Mouse (Mus musculus) thymus, adult 2 months (tissue): ENCODE data around the gene Tex264. TPM values are rescaled to one million over a fixed set of nuclear protein-coding genes. Genes with fewer than 3 reads are reported as not detected.

Experiments
- DNase-seq: peaks from one replicate; pipeline ENCODE4 v3.0.0; 2021
- H3K27ac ChIP-seq: fragments of 200-500 bp; 2 replicates; pipeline ENCODE4 v1.5.1; 2012; ENCODE audit warnings: low read length, control low read depth; ENCODE audit not compliant: control insufficient read depth, insufficient read depth
- H3K27me3 ChIP-seq: fragments of 200-500 bp; 2 replicates; pipeline ENCODE4 v1.6.1; 2012; ENCODE audit warnings: mild to moderate bottlenecking, low read length, moderate library complexity, mixed read lengths; ENCODE audit not compliant: control insufficient read depth, insufficient read depth
- H3K36me3 ChIP-seq: fragments of 200-500 bp; 2 replicates; pipeline ENCODE4 v1.6.1; 2012; ENCODE audit warnings: mild to moderate bottlenecking, low read length, moderate library complexity; ENCODE audit not compliant: control insufficient read depth, insufficient read depth
- H3K4me1 ChIP-seq: fragments of 200-500 bp; replicated peaks from 2 replicates; pipeline ENCODE4 v1.6.1; 2012; ENCODE audit warnings: low read length; ENCODE audit not compliant: control insufficient read depth, insufficient read depth
- H3K4me3 ChIP-seq: fragments of 200-500 bp; 2 replicates; pipeline ENCODE4 v1.5.1; 2012; ENCODE audit warnings: mild to moderate bottlenecking, low read length, control low read depth, moderate library complexity; ENCODE audit not compliant: control insufficient read depth, insufficient read depth
- CTCF ChIP-seq: fragments of 200-500 bp; IDR thresholded peaks from 2 replicates; pipeline ENCODE4 v1.5.1; 2012; ENCODE audit warnings: mild to moderate bottlenecking, control low read depth, low read length, moderate library complexity, borderline replicate concordance; ENCODE audit not compliant: control insufficient read depth, poor library complexity, insufficient read depth; ENCODE audit errors: extremely low read depth
- POLR2A ChIP-seq: fragments of 200-500 bp; IDR thresholded peaks from 2 replicates; pipeline ENCODE4 v1.6.1; 2012; ENCODE audit warnings: mild to moderate bottlenecking, low read length, control low read depth, moderate library complexity; ENCODE audit not compliant: control insufficient read depth, poor library complexity, insufficient read depth; ENCODE audit errors: extremely low read depth
- WGBS: fragments of 180-500 bp; shearing (Covaris S2); methylation state at CpG from one replicate; pipeline ENCODE4 v1.1.7; 2018; 5-methylcytosine and 5-hydroxymethylcytosine counted together
- polyA plus RNA-seq: library from polyadenylated mRNA; depleted of rRNA; stranded (reverse); fragments of >200 nt; gene quantifications from 2 replicates; pipeline ENCODE4 v1.2.3, GENCODE M21; 2012; rRNA removed

Gene Tex264
- polyA plus RNA-seq, 1 experiment: 104 TPM

DNA sequence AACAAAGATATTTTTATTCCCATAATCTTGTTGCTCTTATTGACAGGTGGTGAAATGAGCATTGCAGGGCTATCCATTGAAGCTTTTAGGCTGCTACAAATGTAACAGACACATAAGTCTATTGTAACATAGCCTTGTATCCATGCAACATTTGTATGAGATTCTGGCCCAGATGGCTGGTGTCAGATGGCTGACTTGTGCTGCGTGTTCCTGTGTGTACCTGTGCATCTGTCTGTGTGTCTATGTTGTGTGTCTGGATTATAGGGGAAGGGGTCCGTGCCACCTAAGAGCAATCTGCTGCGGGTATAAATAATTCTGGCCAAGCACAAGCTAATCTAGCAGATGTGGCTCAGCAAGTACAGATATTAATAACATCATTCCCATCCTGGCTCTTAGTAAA lies 68.2 kb downstream of the Tex264 start:
- Histone ChIP-seq H3K4me1 (no peaks in the 10 kb centered on the region), H3K27ac (no peak overlapping the region), H3K4me3 (no peak overlapping the region), H3K36me3 (no peaks in the 10 kb centered on the region), H3K27me3 (no peaks in the 10 kb centered on the region)
- DNase-seq: no peak
- TF ChIP-seq POLR2A (no peak), CTCF (no peak)
- WGBS: 90% methylated on average over 3 of the region's 3 CpGs

DNA sequence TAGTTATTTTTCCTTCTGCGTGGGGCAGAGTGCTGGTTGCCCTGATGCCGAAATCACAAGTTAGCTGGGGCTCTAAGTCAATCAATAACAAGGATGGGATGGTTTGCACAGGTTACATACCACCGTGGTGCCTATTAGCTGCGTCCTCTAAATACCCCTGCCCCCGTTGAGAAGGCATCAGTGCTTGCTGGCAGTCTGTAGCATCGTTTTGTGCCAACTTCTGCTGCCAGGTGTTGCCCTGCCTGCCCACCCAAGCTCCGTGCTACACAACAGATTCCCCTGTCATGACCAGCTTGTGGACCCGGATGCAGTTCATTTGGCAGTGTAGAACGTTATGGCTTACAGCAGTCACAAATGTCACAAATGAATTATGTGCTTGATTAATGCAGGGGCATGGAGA lies 69.4 kb downstream of the Tex264 start:
- TF ChIP-seq CTCF (no peak), POLR2A (no peak)
- H3K4me3 ChIP-seq: no peak overlapping the region
- no peaks in the 10 kb centered on the region for H3K27me3 ChIP-seq
- H3K27ac ChIP-seq: no peak overlapping the region
- 87% methylated on average over 9 of the region's 9 CpGs for WGBS
- no peaks in the 10 kb centered on the region for H3K36me3 ChIP-seq
- DNase-seq: no peak
- H3K4me1 ChIP-seq: no peaks in the 10 kb centered on the region

DNA sequence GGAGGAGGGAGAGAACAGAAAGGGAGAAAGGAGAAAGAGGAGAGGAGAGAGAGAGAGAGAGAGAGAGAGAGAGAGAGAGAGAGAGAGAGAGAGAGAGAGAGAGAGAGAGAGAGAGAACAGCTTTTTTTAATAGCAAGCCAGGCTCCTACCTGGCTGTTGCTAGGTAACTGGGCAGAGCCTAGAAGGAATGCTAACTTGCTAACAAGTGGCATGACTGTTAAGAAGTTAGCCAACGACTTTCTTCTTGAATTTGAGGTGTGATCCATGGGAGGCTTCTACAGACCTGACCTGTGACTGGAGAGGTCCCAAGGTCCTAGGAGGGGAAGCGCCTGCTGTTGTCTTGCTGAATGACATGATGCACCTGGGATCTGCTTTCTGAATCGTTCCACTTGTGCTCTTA lies 71.1 kb downstream of the Tex264 start:
- no peak overlapping the region for H3K4me3 ChIP-seq
- DNase-seq: no peak
- H3K27me3 ChIP-seq: no peaks in the 10 kb centered on the region
- 57% methylated on average over 3 of the region's 3 CpGs for WGBS
- H3K36me3 ChIP-seq: no peaks in the 10 kb centered on the region
- TF ChIP-seq CTCF: no peak
- TF ChIP-seq POLR2A: no peak
- no peaks in the 10 kb centered on the region for H3K4me1 ChIP-seq
- no peak overlapping the region for H3K27ac ChIP-seq

DNA sequence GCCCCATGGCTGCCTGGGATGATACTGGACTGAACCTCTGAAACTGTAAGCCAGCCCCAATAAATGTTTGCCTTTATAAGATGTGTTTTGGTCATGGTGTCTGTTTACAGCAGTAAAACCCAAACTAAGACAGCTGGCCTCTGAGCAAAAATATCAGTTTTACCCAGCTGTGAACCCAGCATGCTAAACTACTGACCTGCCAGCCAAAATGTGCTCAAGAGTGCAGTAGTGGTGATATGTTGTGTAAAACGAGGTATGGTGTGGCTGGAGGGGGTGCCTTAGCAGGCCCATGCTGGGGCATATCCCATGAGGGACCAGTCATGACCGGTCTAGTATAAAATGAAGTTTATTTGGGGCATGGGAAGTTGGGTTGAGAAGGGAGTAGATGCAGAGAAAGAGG lies 71.8 kb downstream of the Tex264 start:
- Histone ChIP-seq H3K27me3 (no peaks in the 10 kb centered on the region), H3K27ac (no peak overlapping the region), H3K36me3 (no peaks in the 10 kb centered on the region), H3K4me3 (no peak overlapping the region), H3K4me1 (no peaks in the 10 kb centered on the region)
- DNase-seq: no peak
- TF ChIP-seq POLR2A (no peak), CTCF (no peak)
- WGBS: 75% methylated on average over 2 of the region's 2 CpGs

DNA sequence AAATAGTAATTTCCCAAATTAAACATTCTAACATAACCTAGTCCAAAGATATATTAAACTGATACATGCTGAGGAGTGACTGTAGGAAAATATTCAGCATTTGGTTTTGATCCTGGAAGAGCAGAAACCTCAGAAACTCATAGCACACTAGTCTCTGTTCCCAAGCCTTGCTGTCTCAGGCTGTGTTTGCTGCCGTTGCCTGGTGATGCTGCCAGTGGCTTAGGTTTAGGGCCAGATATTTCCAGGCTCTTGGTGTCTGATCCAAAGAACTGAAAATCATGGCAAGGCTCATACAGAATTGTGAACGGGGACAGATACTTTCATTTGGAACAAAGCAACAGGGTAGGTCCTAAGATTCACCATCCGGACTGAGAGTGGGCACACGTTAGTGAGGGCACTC lies 75.0 kb downstream of the Tex264 start:
- H3K27me3 ChIP-seq: no peaks in the 10 kb centered on the region
- H3K4me3 ChIP-seq: no peak overlapping the region
- no peaks in the 10 kb centered on the region for H3K36me3 ChIP-seq
- H3K27ac ChIP-seq: no peak overlapping the region
- 90% methylated on average over 4 of the region's 4 CpGs for WGBS
- TF ChIP-seq POLR2A (no peak), CTCF (no peak)
- no peaks in the 10 kb centered on the region for H3K4me1 ChIP-seq
- no peak for DNase-seq

Other genes starting within 250 kb of the Tex264 start
- 11.0 and 12.5 TPM in 2 replicates for gene Acy1, start 247.6 kb downstream of the Tex264 start, polyA plus RNA-seq
- 21.6 and 29.3 TPM in 2 replicates for gene Abhd14b, start 238.5 kb downstream of the Tex264 start, polyA plus RNA-seq
- gene Abhd14a, start 238.2 kb downstream of the Tex264 start, polyA plus RNA-seq: 18.1 and 19.8 TPM in 2 replicates
- 45.1 and 59.9 TPM in 2 replicates for gene Pcbp4, start 232.6 kb downstream of the Tex264 start, polyA plus RNA-seq
- 0.31 and 0.47 TPM in 2 replicates for gene Gpr62, start 220.0 kb downstream of the Tex264 start, polyA plus RNA-seq
- 57.8 and 58.8 TPM in 2 replicates for gene Rrp9, start 210.0 kb downstream of the Tex264 start, polyA plus RNA-seq
- gene Parp3, start 209.0 kb downstream of the Tex264 start, polyA plus RNA-seq: 57.4 and 69.5 TPM in 2 replicates
- gene Iqcf1, start 186.0 kb downstream of the Tex264 start, polyA plus RNA-seq: not detected in 2 replicates
- not detected in 2 replicates for gene Iqcf5, start 171.4 kb downstream of the Tex264 start, polyA plus RNA-seq
- gene Iqcf3, start 124.3 kb downstream of the Tex264 start, polyA plus RNA-seq: 0.18 TPM in 1 of 2 replicates, not detected in the other
- gene Iqcf4, start 114.9 kb downstream of the Tex264 start, polyA plus RNA-seq: 0.19 TPM in 1 of 2 replicates, not detected in the other
- gene Iqcf6, start 59.3 kb downstream of the Tex264 start, polyA plus RNA-seq: not detected in 2 replicates
- gene Grm2, start 29.8 kb downstream of the Tex264 start, polyA plus RNA-seq: 0.19 and 0.34 TPM in 2 replicates
- 53.0 and 78.2 TPM in 2 replicates for gene Rad54l2, start 103.3 kb upstream of the Tex264 start, polyA plus RNA-seq
- 26.1 and 27.0 TPM in 2 replicates for gene Dcaf1, start 135.9 kb upstream of the Tex264 start, polyA plus RNA-seq
- gene Rbm15b, start 201.5 kb upstream of the Tex264 start, polyA plus RNA-seq: 27.5 and 36.8 TPM in 2 replicates
- 11.6 and 12.5 TPM in 2 replicates for gene Manf, start 206.1 kb upstream of the Tex264 start, polyA plus RNA-seq